ENCODE assay signal across 8 mouse cellular contexts in the genomic region with DNA sequence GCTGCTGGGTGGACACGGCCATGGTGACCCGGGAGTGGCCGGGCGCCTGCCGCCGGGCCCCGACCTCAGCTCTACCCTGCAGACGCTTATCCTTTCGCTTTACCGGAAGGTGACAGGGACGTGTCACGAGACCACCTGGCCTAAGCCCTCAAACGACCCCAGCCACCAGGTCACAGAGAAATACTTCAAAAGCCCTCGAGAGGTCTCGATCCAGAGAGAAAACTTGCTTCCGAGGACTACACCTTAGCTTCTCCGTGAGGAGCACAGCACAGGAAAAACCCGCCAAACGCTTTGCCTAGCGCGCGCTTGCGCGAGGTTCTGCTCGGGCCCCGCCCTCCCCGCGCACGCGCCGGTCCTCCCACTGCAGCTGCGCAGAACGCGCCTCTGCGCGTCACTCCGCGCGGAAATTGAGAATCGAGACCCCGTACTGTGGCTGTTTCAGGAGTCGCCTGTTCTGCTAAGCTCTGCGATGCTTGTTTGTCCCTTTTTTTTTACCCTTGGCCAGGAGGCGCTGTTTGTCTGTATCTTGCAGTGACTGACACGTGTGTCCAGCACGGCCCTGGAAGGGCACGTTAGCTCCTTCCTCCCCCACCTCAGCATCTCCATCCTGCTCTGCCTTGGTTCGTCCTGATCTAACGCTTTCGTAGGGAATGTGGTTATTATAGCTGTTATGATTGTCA. TPM values are rescaled to one million over a fixed set of nuclear protein-coding genes. Genes with fewer than 3 reads are reported as not detected.
DNase-seq lines count a peak whose midpoint lies in the region; ATAC-seq lines count a peak whose summit lies in the region.

TSS of gene Pola2 (minus strand) at position 320 of the 680 bp plus-strand sequence.

- 0 out of 2 replicates have a peak, but pooled peaks cover 1% of the 10 kb centered on the region for H3K36me3 ChIP-seq in hindbrain, embryonic 12.5 days

- peak within 1 kb of the TSS; percentile 84 for H3K4me2 ChIP-seq in hindbrain, embryonic 12.5 days (replicated peaks)

- peak; percentile 86 for DNase-seq in MN1 (ENCODE audit: low spot score)
- peak; percentile 84 for DNase-seq in cerebellum, adult 9-10 months
- peak; percentile 72 to 88 for DNase-seq in frontal cortex, postnatal 10 days (ENCODE audit: low spot score in 2 of 2)
- peak; percentile 84 to 87 for DNase-seq in layer of hippocampus, postnatal 14 days (ENCODE audit: low spot score in 2 of 2)
- DNase-seq in lung, postnatal 14 days = peak; percentile 91
- peak; percentile 60 for DNase-seq in retina, adult 2 months (ENCODE audit: low read depth, low spot score)
- DNase-seq in thymus, postnatal 36 days = peak; percentile 91

- peak; percentile 89 for ATAC-seq in hindbrain, embryonic 12.5 days (ENCODE audit: low FRiP score)

- peak within 1 kb of the TSS; percentile 60 for H3K27ac ChIP-seq in hindbrain, embryonic 12.5 days

- no peaks in the 10 kb centered on the region for H3K27me3 ChIP-seq in hindbrain, embryonic 12.5 days

- WGBS in hindbrain, embryonic 12.5 days = under 1% methylated on average over 50 of the region's 50 CpGs

- H3K9me3 ChIP-seq in hindbrain, embryonic 12.5 days (replicated peaks) = no peaks in the 10 kb centered on the region

- H3K9ac ChIP-seq in hindbrain, embryonic 12.5 days = peak within 1 kb of the TSS; percentile 74

- peaks cover 21% of the 10 kb centered on the region for H3K4me1 ChIP-seq in hindbrain, embryonic 12.5 days

- peak within 1 kb of the TSS; percentile 62 for H3K4me3 ChIP-seq in hindbrain, embryonic 12.5 days

RNA-seq across cellular contexts. Expression of gene Pola2, which starts in this region (rescaled TPM):
- polyA plus RNA-seq in hindbrain, embryonic 12.5 days (2016; fragmentation: Nextera tagmentation; extraction: Ambion mirVana) = 47.4 and 49.2 TPM in 2 replicates
- 1 to 10 TPM; 8.0 to 10.0 TPM for total RNA-seq in layer of hippocampus, postnatal 14 days (2021)

Comparison
In these comparisons a context has a peak if more than half of its experiments do, and no peak if none do; other contexts are left out.
1. Peak in every context shown above with its lines: DNase-seq, ATAC-seq, H3K4me3 ChIP-seq and H3K27ac ChIP-seq.